Mouse (Mus musculus): ENCODE data around the gene Hist1h3g. TPM values are rescaled to one million over a fixed set of nuclear protein-coding genes. Genes with fewer than 3 reads are reported as not detected.

Hist1h3g gene
- total and polyA plus RNA-seq, 2 experiments from 2014 or later, result 2.4 to 709 TPM

DNA sequence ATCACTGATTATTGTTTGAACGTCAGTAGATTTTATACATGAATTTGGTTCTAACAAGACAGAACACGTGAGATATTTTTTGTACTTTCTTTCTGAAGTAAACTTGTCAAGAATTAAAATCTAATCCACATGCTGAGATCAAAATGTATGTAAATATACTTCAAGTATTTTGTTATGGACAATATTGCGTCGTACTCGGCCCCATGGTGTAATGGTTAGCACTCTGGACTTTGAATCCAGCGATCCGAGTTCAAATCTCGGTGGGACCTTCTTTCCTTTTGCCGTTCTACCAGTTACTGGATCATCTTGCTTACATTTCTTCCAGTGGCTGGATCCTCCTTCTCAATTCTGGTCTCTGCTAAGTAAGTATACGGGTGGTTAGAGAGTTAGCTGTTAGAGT, 15.8 kb upstream of the Hist1h3g start:
- H3K9ac ChIP-seq (replicated peaks; ENCODE audit: low read depth, low read length), result no peak overlapping the region

DNA sequence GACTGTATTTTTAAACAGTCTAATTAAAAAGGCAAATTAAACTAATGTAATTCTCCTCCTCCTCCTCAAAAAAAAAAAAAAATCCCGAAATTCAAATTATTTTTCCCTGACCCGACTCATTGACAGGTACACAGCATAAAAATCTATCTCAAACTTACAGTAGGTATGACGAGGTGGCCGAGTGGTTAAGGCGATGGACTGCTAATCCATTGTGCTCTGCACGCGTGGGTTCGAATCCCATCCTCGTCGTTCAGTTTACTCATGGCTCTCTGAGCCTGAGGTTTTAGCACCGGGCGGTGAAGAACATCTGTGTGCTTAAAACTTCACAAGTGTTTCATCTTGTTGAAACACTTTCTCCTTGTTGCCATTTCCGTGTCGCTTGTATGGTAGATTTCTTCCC, 13.5 kb upstream of the Hist1h3g start:
- Histone ChIP-seq H3K27me3 (ENCODE audit: control insufficient read depth, insufficient read depth, low read length) (no peaks in the 10 kb centered on the region), H3K36me3 (replicated peaks; ENCODE audit: control insufficient read depth, insufficient read depth, low read length) (no peaks in the 10 kb centered on the region), H3K4me1 (ENCODE audit: control insufficient read depth, insufficient read depth) (no peaks in the 10 kb centered on the region), H3K27ac (ENCODE audit: low read depth) (no peak overlapping the region), H3K9ac (replicated peaks; ENCODE audit: low read depth, low read length) (no peak overlapping the region), H3K9me3 (replicated peaks; ENCODE audit: control insufficient read depth, low read length) (no peaks in the 10 kb centered on the region), H3K4me3 (ENCODE audit: low read depth, low read length) (no peak overlapping the region), H3K4me2 (ENCODE audit: low read depth, low read length) (0 out of 2 replicates have a peak overlapping the region, but pooled peaks have one; percentile 21)
- no peak for TF ChIP-seq CTCF (IDR thresholded peaks at IDR 0.05; ENCODE audit: low read depth)
- TF ChIP-seq EP300 (IDR thresholded peaks at IDR 0.05; ENCODE audit: low read depth), result no peak
- DNase-seq (ENCODE audit: low spot score) (no peak), ATAC-seq (ENCODE audit: insufficient read depth, low read depth) (no peak)
- 2% methylated on average over 14 of the region's 14 CpGs for WGBS

More for the DNA sequence above, 15.8 kb upstream of the Hist1h3g start:
- Histone ChIP-seq H3K27ac (ENCODE audit: low read depth) (peak overlapping the region; percentile 74), H3K9me3 (replicated peaks; ENCODE audit: control insufficient read depth, low read length) (no peaks in the 10 kb centered on the region), H3K4me1 (ENCODE audit: control insufficient read depth, insufficient read depth) (no peaks in the 10 kb centered on the region), H3K4me2 (ENCODE audit: low read depth, low read length) (peak overlapping the region; percentile 80), H3K27me3 (ENCODE audit: control insufficient read depth, insufficient read depth, low read length) (no peaks in the 10 kb centered on the region), H3K4me3 (ENCODE audit: low read depth, low read length) (peak overlapping the region; percentile 59), H3K36me3 (replicated peaks; ENCODE audit: control insufficient read depth, insufficient read depth, low read length) (no peaks in the 10 kb centered on the region)
- DNase-seq (ENCODE audit: low spot score) (peak; percentile 68), ATAC-seq (ENCODE audit: insufficient read depth, low read depth) (0 out of 2 replicates have a peak, but pooled peaks have one; percentile 19)
- TF ChIP-seq CTCF (IDR thresholded peaks at IDR 0.05; ENCODE audit: low read depth) (no peak), EP300 (IDR thresholded peaks at IDR 0.05; ENCODE audit: low read depth) (no peak)
- WGBS, result under 1% methylated on average over 10 of the region's 10 CpGs

DNA sequence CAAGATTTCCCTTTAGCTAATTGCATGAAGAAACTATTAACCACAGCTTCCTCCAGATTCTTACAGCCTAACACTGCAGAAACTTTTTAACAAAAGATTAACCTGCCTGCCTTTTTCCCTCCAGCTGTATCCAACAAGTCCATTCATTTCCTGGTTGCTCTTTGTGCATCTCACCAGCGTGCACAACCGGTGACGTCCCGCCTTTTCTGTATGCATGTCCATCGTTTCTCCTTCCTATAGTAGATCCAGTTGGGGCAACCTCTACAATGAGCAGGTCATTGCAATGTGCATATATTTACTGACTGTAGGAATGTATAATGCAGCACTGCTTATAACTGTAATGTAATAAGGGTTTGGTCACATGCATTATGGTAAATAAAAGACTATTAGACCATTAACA, 11.2 kb upstream of the Hist1h3g start:
- Histone ChIP-seq H3K4me3 (ENCODE audit: low read depth, low read length) (no peak overlapping the region), H3K4me2 (ENCODE audit: low read depth, low read length) (no peak overlapping the region), H3K9me3 (replicated peaks; ENCODE audit: control insufficient read depth, low read length) (no peaks in the 10 kb centered on the region), H3K27ac (ENCODE audit: low read depth) (no peak overlapping the region), H3K27me3 (ENCODE audit: control insufficient read depth, insufficient read depth, low read length) (no peaks in the 10 kb centered on the region), H3K36me3 (replicated peaks; ENCODE audit: control insufficient read depth, insufficient read depth, low read length) (no peaks in the 10 kb centered on the region), H3K9ac (replicated peaks; ENCODE audit: low read depth, low read length) (no peak overlapping the region), H3K4me1 (ENCODE audit: control insufficient read depth, insufficient read depth) (peaks cover 5% of the 10 kb centered on the region)
- DNase-seq (ENCODE audit: low spot score) (no peak), ATAC-seq (ENCODE audit: insufficient read depth, low read depth) (no peak)
- WGBS, result 39% methylated on average over 5 of the region's 5 CpGs
- no peak for TF ChIP-seq EP300 (IDR thresholded peaks at IDR 0.05; ENCODE audit: low read depth)
- no peak for TF ChIP-seq CTCF (IDR thresholded peaks at IDR 0.05; ENCODE audit: low read depth)

DNA sequence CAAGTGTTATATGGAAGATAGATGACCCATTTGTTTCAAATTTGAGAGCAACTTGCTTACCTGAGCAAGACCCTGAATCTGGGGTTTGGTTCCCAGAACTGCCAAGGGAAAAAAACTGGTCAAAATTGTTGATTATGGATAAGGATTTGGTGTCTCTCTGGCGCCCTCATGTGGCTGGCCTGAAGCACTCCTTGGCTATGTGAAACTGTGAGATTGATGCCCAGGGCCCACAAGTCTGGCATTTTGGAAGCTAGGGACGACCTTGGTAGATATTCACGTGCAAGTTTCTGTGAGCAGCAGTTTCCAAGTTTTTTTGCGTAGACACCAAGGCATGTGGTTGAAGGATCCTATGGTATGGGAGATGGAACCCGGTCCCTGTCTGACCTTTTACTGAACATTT, 10.6 kb upstream of the Hist1h3g start:
- H3K9me3 ChIP-seq (replicated peaks; ENCODE audit: control insufficient read depth, low read length), result no peaks in the 10 kb centered on the region
- DNase-seq (ENCODE audit: low spot score) (peak; percentile 79), ATAC-seq (ENCODE audit: insufficient read depth, low read depth) (no peak)
- H3K4me3 ChIP-seq (ENCODE audit: low read depth, low read length), result no peak overlapping the region
- no peak overlapping the region for H3K27ac ChIP-seq (ENCODE audit: low read depth)
- H3K27me3 ChIP-seq (ENCODE audit: control insufficient read depth, insufficient read depth, low read length), result no peaks in the 10 kb centered on the region
- no peaks in the 10 kb centered on the region for H3K36me3 ChIP-seq (replicated peaks; ENCODE audit: control insufficient read depth, insufficient read depth, low read length)
- no peak overlapping the region for H3K4me2 ChIP-seq (ENCODE audit: low read depth, low read length)
- TF ChIP-seq CTCF (IDR thresholded peaks at IDR 0.05; ENCODE audit: low read depth), result peak; percentile 82
- no peak for TF ChIP-seq EP300 (IDR thresholded peaks at IDR 0.05; ENCODE audit: low read depth)
- 12% methylated on average over 5 of the region's 5 CpGs for WGBS
- H3K9ac ChIP-seq (replicated peaks; ENCODE audit: low read depth, low read length), result no peak overlapping the region
- H3K4me1 ChIP-seq (ENCODE audit: control insufficient read depth, insufficient read depth), result peaks cover 8% of the 10 kb centered on the region

DNA sequence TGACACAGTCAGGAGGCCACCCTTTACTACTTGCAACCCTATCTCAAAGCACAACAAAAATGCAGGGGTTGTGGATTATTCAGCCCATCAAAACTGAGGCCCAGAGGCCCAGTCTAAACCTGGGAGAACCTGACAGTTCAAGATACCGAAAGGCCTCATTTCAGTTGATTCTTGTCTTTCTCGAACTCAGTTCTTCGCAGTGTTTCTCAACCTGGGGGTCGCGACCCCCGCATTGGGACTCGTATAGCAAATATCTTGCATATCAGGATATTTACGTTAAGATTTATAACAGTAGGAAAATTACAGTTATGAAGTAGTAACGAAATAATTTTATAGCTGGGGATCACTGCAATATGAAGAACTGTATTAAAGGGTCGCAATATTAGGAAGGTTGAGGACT, 9.3 kb upstream of the Hist1h3g start:
- Histone ChIP-seq H3K4me2 (ENCODE audit: low read depth, low read length) (peak overlapping the region; percentile 54), H3K9ac (replicated peaks; ENCODE audit: low read depth, low read length) (no peak overlapping the region), H3K36me3 (replicated peaks; ENCODE audit: control insufficient read depth, insufficient read depth, low read length) (no peaks in the 10 kb centered on the region), H3K9me3 (replicated peaks; ENCODE audit: control insufficient read depth, low read length) (no peaks in the 10 kb centered on the region), H3K4me1 (ENCODE audit: control insufficient read depth, insufficient read depth) (peaks cover 8% of the 10 kb centered on the region), H3K27me3 (ENCODE audit: control insufficient read depth, insufficient read depth, low read length) (no peaks in the 10 kb centered on the region), H3K27ac (ENCODE audit: low read depth) (no peak overlapping the region), H3K4me3 (ENCODE audit: low read depth, low read length) (peak overlapping the region; percentile 32)
- 4% methylated on average over 10 of the region's 10 CpGs for WGBS
- no peak for ATAC-seq (ENCODE audit: insufficient read depth, low read depth)
- no peak for DNase-seq (ENCODE audit: low spot score)
- TF ChIP-seq EP300 (IDR thresholded peaks at IDR 0.05; ENCODE audit: low read depth) (no peak), CTCF (IDR thresholded peaks at IDR 0.05; ENCODE audit: low read depth) (no peak)

DNA sequence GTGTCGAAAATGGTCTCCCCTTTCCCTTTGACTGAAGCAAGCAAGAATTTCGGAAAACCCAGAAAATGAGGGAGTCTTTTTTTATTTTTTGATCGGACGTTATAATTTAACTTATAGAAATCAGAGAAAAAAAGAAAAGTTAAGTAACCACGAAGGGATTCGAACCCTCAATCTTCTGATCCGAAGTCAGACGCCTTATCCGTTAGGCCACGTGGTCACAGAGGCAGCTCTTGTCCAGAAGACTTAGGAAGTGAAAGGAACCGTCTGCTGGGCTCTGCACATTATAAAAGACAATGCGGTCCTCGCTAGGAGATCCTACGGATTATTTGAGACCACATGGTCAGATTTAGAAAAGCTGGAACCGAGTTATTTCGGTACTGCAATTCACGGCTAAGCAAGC, 8.9 kb upstream of the Hist1h3g start:
- H3K27me3 ChIP-seq (ENCODE audit: control insufficient read depth, insufficient read depth, low read length), result no peaks in the 10 kb centered on the region
- TF ChIP-seq CTCF (IDR thresholded peaks at IDR 0.05; ENCODE audit: low read depth) (no peak), EP300 (IDR thresholded peaks at IDR 0.05; ENCODE audit: low read depth) (no peak)
- H3K9ac ChIP-seq (replicated peaks; ENCODE audit: low read depth, low read length), result peak overlapping the region; percentile 15; the same call in 1 of the 2 replicates
- H3K4me2 ChIP-seq (ENCODE audit: low read depth, low read length), result peak overlapping the region; percentile 54
- under 1% methylated on average over 17 of the region's 17 CpGs for WGBS
- no peak overlapping the region for H3K27ac ChIP-seq (ENCODE audit: low read depth)
- peak overlapping the region; percentile 32 for H3K4me3 ChIP-seq (ENCODE audit: low read depth, low read length)
- ATAC-seq (ENCODE audit: insufficient read depth, low read depth) (no peak), DNase-seq (ENCODE audit: low spot score) (peak; percentile 87)
- no peaks in the 10 kb centered on the region for H3K36me3 ChIP-seq (replicated peaks; ENCODE audit: control insufficient read depth, insufficient read depth, low read length)
- no peaks in the 10 kb centered on the region for H3K9me3 ChIP-seq (replicated peaks; ENCODE audit: control insufficient read depth, low read length)
- peaks cover 8% of the 10 kb centered on the region for H3K4me1 ChIP-seq (ENCODE audit: control insufficient read depth, insufficient read depth)
